Mouse (Mus musculus) midbrain, embryonic 14.5 days (tissue): ENCODE measurements at regions not wholly inside any gene's neighbourhood (a gene's known extent, or its start where the extent isn't known, plus 50 kb on each side); places are given as distances from the start of the nearest gene placed in this dataset.

Source experiments
- ATAC-seq: fragments of 200-750 bp; cut with Nextera tagmentation; 2 replicates; pipeline ENCODE4 v1.8.0; 2017; ENCODE audit warnings: moderate number of reproducible peaks, moderate library complexity; ENCODE audit not compliant: low FRiP score, low TSS enrichment
- DNase-seq: peaks from one replicate; pipeline ENCODE4 v3.0.0-alpha.2; 2015
- H3K27ac ChIP-seq: fragments of 300-500 bp; sonication (generic); replicated peaks from 2 replicates; pipeline ENCODE4 v1.5.1; 2014; ENCODE audit warnings: mild to moderate bottlenecking, low read depth, low read length, moderate library complexity
- H3K27me3 ChIP-seq: fragments of 300-500 bp; sonication (generic); 2 replicates; pipeline ENCODE4 v1.6.1; 2014; ENCODE audit warnings: low read length, control low read depth, mixed read lengths; ENCODE audit not compliant: control insufficient read depth, insufficient read depth
- H3K36me3 ChIP-seq: fragments of 300-500 bp; sonication (generic); 2 replicates; pipeline ENCODE4 v1.6.1; 2014; ENCODE audit warnings: low read length, control low read depth; ENCODE audit not compliant: control insufficient read depth, insufficient read depth
- H3K4me1 ChIP-seq: fragments of 300-500 bp; sonication (generic); 2 replicates; pipeline ENCODE4 v1.6.1; 2014; ENCODE audit warnings: mild to moderate bottlenecking, antibody characterized with exemption, low read length, control low read depth; ENCODE audit not compliant: control insufficient read depth, insufficient read depth
- H3K4me2 ChIP-seq: fragments of 300-500 bp; sonication (generic); 2 replicates; pipeline ENCODE4 v1.6.1; 2014; ENCODE audit warnings: mild to moderate bottlenecking, low read length, moderate library complexity
- H3K4me3 ChIP-seq: fragments of 300-500 bp; sonication (generic); replicated peaks from 2 replicates; pipeline ENCODE4 v1.5.1; 2014; ENCODE audit warnings: low read depth, low read length
- H3K9ac ChIP-seq: fragments of 300-500 bp; sonication (generic); replicated peaks from 2 replicates; pipeline ENCODE4 v1.6.1; 2014; ENCODE audit warnings: mild to moderate bottlenecking, low read length, moderate library complexity
- H3K9me3 ChIP-seq: fragments of 300-500 bp; sonication (generic); 2 replicates; pipeline ENCODE4 v1.6.1; 2016; ENCODE audit warnings: low read length, control low read depth, mixed read lengths; ENCODE audit not compliant: control insufficient read depth
- WGBS: fragments of 180-500 bp; shearing (Covaris S2); extraction: QIAGEN DNeasy Blood & Tissue Kit; methylation state at CpG from one replicate; pipeline ENCODE4 v1.1.7; 2014; 5-methylcytosine and 5-hydroxymethylcytosine counted together

DNA sequence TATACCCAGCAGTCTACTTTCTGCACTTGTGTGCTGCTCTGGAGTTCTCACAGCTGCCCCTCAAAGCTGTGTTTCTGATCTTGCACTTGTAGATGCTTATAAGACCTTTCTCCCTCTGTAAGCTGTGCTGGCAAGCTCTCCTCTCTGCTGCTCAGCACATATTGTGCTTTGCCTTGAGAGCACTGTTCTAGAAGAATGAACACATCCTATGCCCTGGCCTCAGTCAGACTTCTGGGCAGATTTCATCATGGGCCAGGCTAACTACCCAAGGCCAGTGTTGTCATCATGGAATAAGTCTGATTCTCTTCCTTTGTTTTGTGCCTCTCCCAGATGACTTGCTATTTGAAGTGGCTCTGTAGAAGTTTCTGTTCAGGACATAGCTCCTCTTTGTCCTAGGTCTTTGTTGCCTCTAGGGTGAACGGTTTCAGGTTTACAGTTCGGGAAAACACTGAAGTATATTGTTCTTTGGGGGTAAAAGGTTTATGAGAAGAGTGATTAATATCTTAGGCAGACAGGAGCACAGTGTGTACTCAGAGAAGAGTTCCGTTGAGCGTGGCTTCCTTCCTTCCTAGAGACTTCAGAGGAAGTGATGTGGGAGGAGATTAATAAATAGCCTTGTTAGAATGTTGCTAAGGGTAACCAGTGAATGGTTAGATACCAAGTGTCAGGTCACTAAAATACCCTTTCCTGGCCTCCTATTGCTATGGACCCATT lies 70.8 kb downstream of the Pcdh18 start:
- H3K4me1 ChIP-seq: no peaks in the 10 kb centered on the region
- H3K9me3 ChIP-seq: no peaks in the 10 kb centered on the region
- H3K4me3 ChIP-seq: no peak overlapping the region
- no peaks in the 10 kb centered on the region for H3K27me3 ChIP-seq
- DNase-seq (no peak), ATAC-seq (no peak)
- H3K36me3 ChIP-seq: no peaks in the 10 kb centered on the region
- no peak overlapping the region for H3K27ac ChIP-seq
- WGBS: 79% methylated on average over 4 of the region's 4 CpGs
- H3K9ac ChIP-seq: no peak overlapping the region
- no peak overlapping the region for H3K4me2 ChIP-seq

DNA sequence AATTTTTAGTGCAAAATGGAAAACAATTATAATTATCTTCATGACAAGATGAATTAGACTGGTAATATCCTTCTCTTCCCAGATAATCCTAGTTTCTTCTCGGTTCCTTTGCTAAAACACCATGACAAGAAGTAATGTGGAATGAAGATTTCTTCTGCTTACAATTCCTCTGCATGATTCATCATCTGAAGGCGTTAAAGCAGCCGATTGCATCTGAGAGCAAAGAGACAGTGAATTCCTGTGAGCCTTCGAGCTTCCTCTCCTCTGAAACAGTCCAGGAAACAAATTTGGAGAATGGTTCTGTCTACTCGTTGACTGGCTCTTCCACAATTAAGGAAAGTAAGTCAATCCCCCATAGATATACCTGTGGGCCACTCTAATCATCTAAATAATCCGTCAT lies 82.2 kb downstream of the Pcdh18 start:
- WGBS: 89% methylated on average over 6 of the region's 6 CpGs
- Histone ChIP-seq H3K4me2 (no peak overlapping the region), H3K9ac (no peak overlapping the region), H3K9me3 (no peaks in the 10 kb centered on the region), H3K27me3 (no peaks in the 10 kb centered on the region), H3K36me3 (no peaks in the 10 kb centered on the region), H3K27ac (no peak overlapping the region), H3K4me3 (no peak overlapping the region), H3K4me1 (no peaks in the 10 kb centered on the region)
- ATAC-seq: no peak
- no peak for DNase-seq

DNA sequence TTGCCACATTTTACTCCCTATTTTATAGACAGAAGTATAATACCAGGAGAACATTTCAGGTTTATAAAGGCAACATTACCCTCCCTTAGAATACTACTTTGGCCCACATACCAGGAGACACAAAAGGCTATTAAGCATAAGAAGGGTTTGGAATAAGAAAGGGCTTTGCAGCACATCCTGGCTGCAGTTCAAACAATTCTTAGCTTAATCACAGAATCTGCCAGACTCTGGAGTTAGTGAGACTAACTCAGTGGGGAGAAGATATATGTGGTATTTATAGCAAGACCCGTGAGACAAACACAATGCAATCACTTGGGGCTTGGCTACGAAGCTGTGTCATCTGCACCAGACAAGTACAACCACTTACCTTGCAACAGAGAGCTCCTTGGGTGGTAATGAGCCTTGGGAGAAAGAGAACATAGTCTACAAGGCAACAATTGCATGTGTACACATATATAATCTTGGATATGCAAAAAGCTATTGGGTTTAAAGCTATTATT lies 84.4 kb downstream of the Pcdh18 start:
- no peak for ATAC-seq
- no peaks in the 10 kb centered on the region for H3K36me3 ChIP-seq
- no peak overlapping the region for H3K4me3 ChIP-seq
- H3K27ac ChIP-seq: no peak overlapping the region
- no peaks in the 10 kb centered on the region for H3K9me3 ChIP-seq
- DNase-seq: peak; percentile 33
- 17% methylated on average over 2 of the region's 2 CpGs for WGBS
- H3K4me1 ChIP-seq: no peaks in the 10 kb centered on the region
- H3K9ac ChIP-seq: no peak overlapping the region
- no peak overlapping the region for H3K4me2 ChIP-seq
- no peaks in the 10 kb centered on the region for H3K27me3 ChIP-seq

DNA sequence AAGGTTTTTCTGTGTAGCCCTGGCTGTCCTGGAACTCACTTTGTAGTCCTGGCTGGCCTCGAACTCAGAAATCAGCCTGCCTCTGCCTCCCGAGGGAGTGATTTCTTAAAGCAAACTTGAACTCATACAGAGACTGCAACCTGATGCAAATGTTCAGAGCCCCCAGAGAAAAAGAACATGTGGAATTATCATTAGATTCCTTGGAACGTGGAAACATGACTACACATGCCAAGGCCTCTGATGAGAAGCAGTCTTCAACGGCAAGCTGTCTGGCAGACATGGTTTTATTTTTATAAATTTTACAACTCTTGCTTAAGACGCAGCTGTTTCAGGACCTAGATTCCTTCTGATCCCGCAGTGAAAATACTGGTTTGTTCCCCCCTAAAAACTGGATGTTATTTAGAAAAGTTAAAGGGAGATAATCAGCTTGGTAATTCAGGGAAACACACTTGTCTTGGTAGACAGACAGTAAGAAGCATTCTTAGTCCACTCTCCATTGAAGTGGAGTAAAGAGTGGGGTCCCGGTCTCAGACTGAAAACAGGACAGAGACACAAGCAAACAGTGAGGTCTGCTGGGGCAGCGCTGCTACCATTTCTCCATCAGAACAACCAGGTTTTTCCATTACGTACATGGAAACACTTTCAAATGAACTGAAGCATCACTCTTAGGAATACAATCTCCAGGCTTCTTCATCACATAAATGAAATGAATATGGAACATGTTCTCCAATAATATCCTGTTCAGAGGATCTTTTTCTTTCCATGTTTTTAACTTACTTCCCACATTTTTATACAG lies 89.4 kb downstream of the Pcdh18 start:
- no peak for ATAC-seq
- WGBS: 95% methylated on average over 9 of the region's 9 CpGs

DNA sequence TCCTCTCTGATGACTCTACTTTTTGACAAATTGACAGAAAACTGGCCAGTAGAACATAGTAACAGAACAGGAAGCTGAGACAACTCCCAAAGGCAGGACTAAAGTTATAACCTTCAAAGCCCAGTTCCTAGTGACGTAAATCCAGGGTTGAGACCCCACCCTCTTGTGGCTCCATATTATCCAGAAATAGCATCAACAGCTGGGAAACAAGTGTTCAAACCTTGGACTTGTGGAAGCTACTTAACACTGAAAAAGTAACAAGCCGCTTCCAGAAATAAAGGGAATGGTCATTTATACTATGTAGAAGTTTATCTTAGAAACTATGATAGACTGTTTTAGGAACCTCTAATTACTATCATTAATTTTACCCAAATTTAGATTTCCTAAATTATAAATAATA lies 90.6 kb downstream of the Pcdh18 start:
- Histone ChIP-seq H3K36me3 (no peaks in the 10 kb centered on the region), H3K9me3 (no peaks in the 10 kb centered on the region), H3K27ac (no peak overlapping the region), H3K9ac (no peak overlapping the region), H3K4me2 (no peak overlapping the region), H3K27me3 (no peaks in the 10 kb centered on the region), H3K4me3 (no peak overlapping the region), H3K4me1 (no peaks in the 10 kb centered on the region)
- no peak for ATAC-seq
- 94% methylated on average over 2 of the region's 2 CpGs for WGBS
- no peak for DNase-seq

More for the DNA sequence above, 89.4 kb downstream of the Pcdh18 start:
- DNase-seq: no peak
- Histone ChIP-seq H3K9ac (no peak overlapping the region), H3K27ac (no peak overlapping the region), H3K27me3 (no peaks in the 10 kb centered on the region), H3K4me3 (no peak overlapping the region), H3K36me3 (no peaks in the 10 kb centered on the region), H3K4me1 (no peaks in the 10 kb centered on the region), H3K9me3 (no peaks in the 10 kb centered on the region), H3K4me2 (no peak overlapping the region)

DNA sequence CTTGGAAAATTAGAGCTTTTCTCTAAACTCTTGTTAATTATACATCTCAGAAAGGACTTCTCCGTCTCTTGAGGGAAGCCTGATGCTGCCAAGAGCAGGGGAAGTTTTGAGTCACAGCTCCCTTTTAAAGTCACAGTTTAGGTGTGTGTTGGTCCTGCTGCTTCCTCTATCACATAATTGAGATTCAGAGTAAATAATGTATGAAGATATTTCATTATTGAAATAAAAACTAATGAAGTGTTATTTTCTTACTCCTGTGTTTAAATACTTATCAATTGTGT lies 108.3 kb downstream of the Pcdh18 start:
- no peak for DNase-seq
- Histone ChIP-seq H3K4me3 (no peak overlapping the region), H3K4me1 (no peaks in the 10 kb centered on the region), H3K36me3 (no peaks in the 10 kb centered on the region), H3K4me2 (no peak overlapping the region), H3K9me3 (no peaks in the 10 kb centered on the region), H3K27me3 (no peaks in the 10 kb centered on the region), H3K27ac (no peak overlapping the region), H3K9ac (no peak overlapping the region)
- WGBS: 81% methylated on average over 1 of the region's 1 CpGs
- ATAC-seq: no peak

DNA sequence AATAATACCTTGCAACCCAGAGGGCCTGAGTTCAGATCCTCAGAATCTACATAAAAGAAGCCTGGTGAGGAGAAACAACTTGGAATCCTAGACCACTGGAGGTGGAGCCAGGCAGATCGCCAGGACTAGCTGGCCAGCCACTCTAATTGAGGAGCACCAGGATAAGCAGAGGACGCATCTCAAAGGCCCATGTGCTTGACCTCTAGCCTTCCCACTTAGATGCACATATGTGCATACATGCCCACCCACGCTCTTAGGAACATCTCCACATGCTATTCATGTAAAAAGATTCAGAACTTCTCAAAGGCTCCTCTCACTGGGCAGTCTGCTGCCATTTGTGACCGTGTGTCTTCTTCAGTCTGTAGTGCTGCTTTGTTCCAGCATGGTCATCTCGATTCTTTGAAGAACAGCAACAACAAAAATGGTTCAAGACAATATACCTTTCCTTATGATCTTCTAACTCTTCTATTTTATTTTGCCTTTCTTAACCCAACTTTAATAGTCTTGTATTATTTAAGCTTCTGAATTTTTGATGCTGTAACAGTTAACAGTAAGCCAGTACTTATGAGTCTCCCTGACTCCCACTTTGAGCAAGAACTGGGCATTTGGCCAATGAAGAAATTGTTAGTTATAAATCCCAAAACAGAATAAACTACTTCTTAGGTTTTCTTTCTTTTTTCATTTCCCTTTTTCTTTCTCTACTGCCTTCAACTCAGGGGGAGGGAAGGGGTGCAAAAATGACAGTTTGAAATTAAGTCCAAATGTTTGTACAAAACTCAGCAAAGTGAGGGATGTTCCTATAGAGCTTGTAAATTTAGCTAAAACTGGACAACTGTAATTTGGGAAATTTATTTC lies 108.9 kb downstream of the Pcdh18 start:
- DNase-seq (no peak), ATAC-seq (no peak)
- Histone ChIP-seq H3K27me3 (no peaks in the 10 kb centered on the region), H3K36me3 (no peaks in the 10 kb centered on the region), H3K9ac (no peak overlapping the region), H3K4me3 (no peak overlapping the region), H3K4me1 (no peaks in the 10 kb centered on the region), H3K9me3 (no peaks in the 10 kb centered on the region), H3K4me2 (no peak overlapping the region), H3K27ac (no peak overlapping the region)
- 82% methylated on average over 5 of the region's 5 CpGs for WGBS

DNA sequence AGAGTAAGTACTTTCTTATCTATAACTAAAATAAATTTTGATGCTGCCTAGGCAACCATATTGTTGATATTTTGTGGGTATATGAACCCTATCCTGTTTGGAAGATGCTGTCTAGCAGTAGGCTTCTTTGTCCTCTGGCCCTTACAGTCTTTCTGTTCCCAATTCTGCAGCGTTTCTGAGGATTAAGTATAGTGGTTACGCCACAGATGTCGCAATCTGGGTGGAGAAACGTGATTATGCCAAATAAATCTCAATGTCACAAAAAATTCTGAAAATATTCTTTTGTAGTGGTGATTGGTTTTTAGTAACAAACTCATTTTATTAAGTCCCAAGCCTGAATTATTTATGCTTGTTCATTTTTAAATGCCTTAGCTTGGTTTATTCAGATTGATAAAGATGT lies 112.1 kb downstream of the Pcdh18 start:
- Histone ChIP-seq H3K4me1 (no peaks in the 10 kb centered on the region), H3K27ac (no peak overlapping the region), H3K27me3 (no peaks in the 10 kb centered on the region), H3K9me3 (no peaks in the 10 kb centered on the region), H3K36me3 (no peaks in the 10 kb centered on the region), H3K9ac (no peak overlapping the region), H3K4me2 (no peak overlapping the region), H3K4me3 (no peak overlapping the region)
- WGBS: 90% methylated on average over 4 of the region's 4 CpGs
- no peak for DNase-seq
- no peak for ATAC-seq
